Mouse (Mus musculus) bone marrow macrophage, adult 2 months (primary cell): ENCODE results near the gene Olfr573-ps1.

Experiments used
- CTCF ChIP-seq: IDR thresholded peaks from 2 replicates; pipeline ENCODE4 v1.5.1; 2012; ENCODE audit warnings: low read depth, mild to moderate bottlenecking, low read length, moderate library complexity
- POLR2A ChIP-seq: IDR thresholded peaks from 2 replicates; pipeline ENCODE4 v1.6.1; 2012; ENCODE audit warnings: mild to moderate bottlenecking, low read depth, low read length, borderline replicate concordance

GRCm38 (mm10) chr7:102915261-102915660 lies 27.1 kb downstream of the Olfr573-ps1 start:
- no peak for TF ChIP-seq POLR2A
- TF ChIP-seq CTCF = no peak
